8 mouse cellular contexts compared by ENCODE assay signal in the genomic region with DNA sequence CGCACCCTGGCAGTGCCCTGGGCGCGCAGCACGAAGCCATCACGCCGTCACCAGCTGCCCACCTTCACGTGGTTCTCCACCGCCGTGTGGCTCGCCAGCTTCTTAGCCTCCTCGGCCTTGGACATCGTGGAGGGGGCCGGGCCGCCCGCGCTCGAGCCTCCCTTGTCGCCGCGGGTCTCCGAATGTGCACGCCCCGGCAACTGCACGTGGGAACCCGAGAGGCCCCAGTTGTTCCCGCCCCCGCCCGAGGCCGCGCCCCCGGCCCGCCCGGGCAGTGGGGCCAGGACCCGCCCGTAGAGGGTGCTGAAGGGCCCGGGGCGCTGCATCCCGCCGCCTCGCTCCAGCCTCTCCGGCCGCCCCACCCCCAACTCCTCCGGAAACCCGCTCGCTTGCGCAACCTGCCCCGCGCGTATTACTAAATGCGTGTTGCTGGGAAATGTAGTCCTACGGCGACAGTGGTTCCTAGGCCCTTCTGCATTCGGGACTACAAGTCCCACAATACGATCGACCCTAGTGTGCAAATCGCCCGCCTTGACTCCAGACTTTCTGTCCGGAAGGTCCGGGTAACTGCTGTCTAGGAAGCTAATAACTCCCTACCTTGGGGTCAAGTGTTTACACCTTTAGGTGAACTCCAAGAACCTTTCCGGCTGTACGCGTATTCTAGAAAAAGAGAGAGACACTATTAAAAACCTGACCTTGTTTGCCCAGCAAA. TPM values are rescaled to one million over a fixed set of nuclear protein-coding genes. Genes with fewer than 3 reads are reported as not detected.
DNase-seq lines count a peak whose midpoint lies in the region; ATAC-seq lines count a peak whose summit lies in the region.

A gene (minus strand): TSS at position 409 of the 712 bp plus-strand sequence.

- peak; percentile 89 to 91 for DNase-seq in CD8-positive naive resting alpha-beta T cell, adult 2 months (ENCODE audit: low read depth in 2 of 2, low spot score in 2 of 2)
- peak; percentile 94 for DNase-seq in c-Kit-positive CD71-negative TER-119-negative erythroid progenitor cells, embryonic 14.5 days (ENCODE audit: low read depth)
- peak; percentile 98 for DNase-seq in forebrain, embryonic 11.5 days (ENCODE audit: low spot score)
- DNase-seq in kidney, postnatal 36 days = peak; percentile 100
- peak; percentile 99 for DNase-seq in telencephalon, adult 2 months (ENCODE audit: low read depth, low spot score)

- under 1% methylated on average over 54 of the region's 62 CpGs for WGBS in forebrain, embryonic 11.5 days
- WGBS in heart, embryonic 16.5 days = under 1% methylated on average over 62 of the region's 62 CpGs
- under 1% methylated on average over 62 of the region's 62 CpGs for WGBS in liver, embryonic 15.5 days (ENCODE audit: insufficient replicate concordance)
- WGBS in neural tube, embryonic 12.5 days = under 1% methylated on average over 62 of the region's 62 CpGs

- no peak within 1 kb of the TSS for H3K27ac ChIP-seq in forebrain, embryonic 11.5 days (ENCODE audit: low read depth, low read length)
- peak within 1 kb of the TSS; percentile 55 for H3K27ac ChIP-seq in heart, embryonic 16.5 days (ENCODE audit: low read length)
- peak within 1 kb of the TSS; percentile 91 for H3K27ac ChIP-seq in liver, embryonic 15.5 days (replicated peaks)
- H3K27ac ChIP-seq in neural tube, embryonic 12.5 days = no peak within 1 kb of the TSS; the same call in 1 of the 2 replicates

- no peaks in the 10 kb centered on the region for H3K27me3 ChIP-seq in forebrain, embryonic 11.5 days (ENCODE audit: control insufficient read depth, insufficient read depth, low read length)
- H3K27me3 ChIP-seq in heart, embryonic 16.5 days (ENCODE audit: control insufficient read depth, insufficient read depth, low read length) = no peaks in the 10 kb centered on the region
- H3K27me3 ChIP-seq in liver, embryonic 15.5 days = no peaks in the 10 kb centered on the region
- no peaks in the 10 kb centered on the region for H3K27me3 ChIP-seq in neural tube, embryonic 12.5 days (replicated peaks)

- H3K4me1 ChIP-seq in forebrain, embryonic 11.5 days (replicated peaks; ENCODE audit: control insufficient read depth, insufficient read depth, low read length) = no peaks in the 10 kb centered on the region; the same call in 1 of the 2 replicates
- peaks cover 19% of the 10 kb centered on the region for H3K4me1 ChIP-seq in heart, embryonic 16.5 days (ENCODE audit: control insufficient read depth, insufficient read depth, low read length)
- peaks cover 69% of the 10 kb centered on the region for H3K4me1 ChIP-seq in liver, embryonic 15.5 days (replicated peaks)
- H3K4me1 ChIP-seq in neural tube, embryonic 12.5 days = peaks cover 22% of the 10 kb centered on the region

- H3K9me3 ChIP-seq in forebrain, embryonic 11.5 days (ENCODE audit: control insufficient read depth, low read length) = no peaks in the 10 kb centered on the region
- no peaks in the 10 kb centered on the region for H3K9me3 ChIP-seq in heart, embryonic 16.5 days (replicated peaks; ENCODE audit: control insufficient read depth, low read length)
- no peaks in the 10 kb centered on the region for H3K9me3 ChIP-seq in liver, embryonic 15.5 days (replicated peaks)
- H3K9me3 ChIP-seq in neural tube, embryonic 12.5 days = no peaks in the 10 kb centered on the region

- H3K36me3 ChIP-seq in forebrain, embryonic 11.5 days (ENCODE audit: control insufficient read depth, insufficient read depth, low read length) = no peaks in the 10 kb centered on the region
- H3K36me3 ChIP-seq in heart, embryonic 16.5 days (ENCODE audit: control insufficient read depth, insufficient read depth) = 0 out of 2 replicates have a peak, but pooled peaks cover 2% of the 10 kb centered on the region
- H3K36me3 ChIP-seq in liver, embryonic 15.5 days (replicated peaks) = peaks cover 14% of the 10 kb centered on the region
- H3K36me3 ChIP-seq in neural tube, embryonic 12.5 days = no peaks in the 10 kb centered on the region

- H3K4me2 ChIP-seq in forebrain, embryonic 11.5 days (ENCODE audit: low read depth, low read length, severe bottlenecking) = peak within 1 kb of the TSS; percentile 67
- peak within 1 kb of the TSS; percentile 80 for H3K4me2 ChIP-seq in heart, embryonic 16.5 days (ENCODE audit: low read depth, low read length)
- peak within 1 kb of the TSS; percentile 88 for H3K4me2 ChIP-seq in liver, embryonic 15.5 days
- H3K4me2 ChIP-seq in neural tube, embryonic 12.5 days (replicated peaks) = peak within 1 kb of the TSS; percentile 82

- peak within 1 kb of the TSS; percentile 71 for H3K9ac ChIP-seq in forebrain, embryonic 11.5 days (ENCODE audit: low read length)
- H3K9ac ChIP-seq in heart, embryonic 16.5 days (ENCODE audit: low read length) = peak within 1 kb of the TSS; percentile 75
- H3K9ac ChIP-seq in liver, embryonic 15.5 days = peak within 1 kb of the TSS; percentile 78
- H3K9ac ChIP-seq in neural tube, embryonic 12.5 days = peak within 1 kb of the TSS; percentile 73

- peak; percentile 98 for ATAC-seq in forebrain, embryonic 11.5 days (replicated peaks; ENCODE audit: low FRiP score)
- ATAC-seq in heart, embryonic 16.5 days (replicated peaks; ENCODE audit: extremely low read depth, insufficient read depth, low FRiP score) = peak; percentile 96
- peak; percentile 91 for ATAC-seq in liver, embryonic 15.5 days (ENCODE audit: insufficient read depth)
- peak; percentile 97 for ATAC-seq in neural tube, embryonic 12.5 days (ENCODE audit: low FRiP score, low read depth)

- peak within 1 kb of the TSS; percentile 65 for H3K4me3 ChIP-seq in forebrain, embryonic 11.5 days (ENCODE audit: low read depth, low read length)
- H3K4me3 ChIP-seq in heart, embryonic 16.5 days (ENCODE audit: low read length) = peak within 1 kb of the TSS; percentile 62
- H3K4me3 ChIP-seq in liver, embryonic 15.5 days (replicated peaks) = peak within 1 kb of the TSS; percentile 77
- H3K4me3 ChIP-seq in neural tube, embryonic 12.5 days = peak within 1 kb of the TSS; percentile 71

RNA-seq across cellular contexts. Expression of the gene that starts here (rescaled TPM):
- 2.0 and 3.3 TPM in 2 replicates for polyA plus RNA-seq in forebrain, embryonic 11.5 days (2014; fragmentation: Nextera tagmentation; extraction: Ambion mirVana)
- 1.1 and 1.6 TPM in 2 replicates for polyA plus RNA-seq in heart, embryonic 16.5 days (2015; fragmentation: Nextera tagmentation; extraction: Ambion mirVana)
- 2.3 and 2.9 TPM in 2 replicates for polyA plus RNA-seq in liver, embryonic 15.5 days (2015; fragmentation: Nextera tagmentation; extraction: Ambion mirVana)
- polyA plus RNA-seq in neural tube, embryonic 12.5 days (2016; fragmentation: Nextera tagmentation; extraction: Ambion mirVana) = 2.9 and 3.6 TPM in 2 replicates

Comparison
In these comparisons a context has a peak if more than half of its experiments do, and no peak if none do; other contexts are left out.
1. H3K27ac ChIP-seq: peak in heart, embryonic 16.5 days (single experiment) and liver, embryonic 15.5 days (single experiment); none in forebrain, embryonic 11.5 days (single experiment) and neural tube, embryonic 12.5 days (single experiment).
2. Peak in every context shown above with its lines, with median percentiles within 50 percentile points of each other: DNase-seq, ATAC-seq, H3K4me2 ChIP-seq, H3K4me3 ChIP-seq and H3K9ac ChIP-seq.